Mouse (Mus musculus) heart, adult 2 months (tissue): ENCODE results near the gene Casp7. TPM values are rescaled to one million over a fixed set of nuclear protein-coding genes. Genes with fewer than 3 reads are reported as not detected.

Experiments
- DNase-seq, 2 experiments: peaks; one replicate each; pipeline ENCODE4 v3.0.0; 2021
- H3K27ac ChIP-seq: fragments of 200-600 bp; 2 replicates; pipeline ENCODE4 v1.8.1; 2022
- H3K27me3 ChIP-seq: fragments of 200-500 bp; 2 replicates; pipeline ENCODE4 v1.6.1; 2012; ENCODE audit warnings: mild to moderate bottlenecking, low read length, inconsistent platforms, mixed read lengths; ENCODE audit not compliant: control insufficient read depth, insufficient read depth
- H3K36me3 ChIP-seq: fragments of 200-500 bp; 2 replicates; pipeline ENCODE4 v1.6.1; 2012; ENCODE audit warnings: low read length, inconsistent platforms; ENCODE audit not compliant: control insufficient read depth, insufficient read depth
- H3K4me1 ChIP-seq: fragments of 200-500 bp; 2 replicates; pipeline ENCODE4 v1.6.1; 2011; ENCODE audit warnings: low read length; ENCODE audit not compliant: control insufficient read depth, insufficient read depth
- H3K4me3 ChIP-seq: fragments of 200-600 bp; 2 replicates; pipeline ENCODE4 v1.8.1; 2022
- H3K79me2 ChIP-seq: fragments of 200-500 bp; replicated peaks from 2 replicates; pipeline ENCODE4 v1.6.1; 2012; ENCODE audit warnings: mild to moderate bottlenecking, inconsistent platforms, low read length, moderate library complexity, mixed read lengths; ENCODE audit not compliant: control insufficient read depth, insufficient read depth
- H3K9ac ChIP-seq: fragments of 200-500 bp; 2 replicates; pipeline ENCODE4 v1.6.1; 2012; ENCODE audit warnings: low read depth, mild to moderate bottlenecking, control low read depth, inconsistent platforms, low read length, mixed read lengths
- CTCF ChIP-seq: fragments of 200-600 bp; IDR thresholded peaks from 2 replicates; pipeline ENCODE4 v1.8.1; 2022; ENCODE audit warnings: antibody characterized with exemption, mild to moderate bottlenecking, moderate library complexity
- EP300 ChIP-seq: fragments of 200-500 bp; IDR thresholded peaks from 2 replicates; pipeline ENCODE4 v1.6.1; 2011; ENCODE audit warnings: low read depth, low read length, control low read depth; ENCODE audit not compliant: insufficient read depth
- POLR2A ChIP-seq: fragments of 200-500 bp; IDR thresholded peaks from 2 replicates; pipeline ENCODE4 v1.6.1; 2011; ENCODE audit warnings: mild to moderate bottlenecking, low read depth, low read length, control low read depth; ENCODE audit not compliant: insufficient read depth
- WGBS: fragments of 180-500 bp; shearing (Covaris S2); methylation state at CpG from one replicate; pipeline ENCODE4 v1.1.7; 2018; 5-methylcytosine and 5-hydroxymethylcytosine counted together
- intact Hi-C: fragments of 180-260 bp; cut with DNase I; formaldehyde crosslinking; loops from one replicate; pipeline ENCODE4 v1.15.1; 2025
- polyA plus RNA-seq: library from polyadenylated mRNA; depleted of rRNA; stranded (reverse); fragments of >200 nt; gene quantifications from 2 replicates; pipeline ENCODE4 v1.2.3, GENCODE M21; 2012
- total RNA-seq, 2 experiments: library from RNA; stranded (reverse); gene quantifications; 2 replicates each; pipeline ENCODE4 v1.2.3; 2021

Gene Casp7
- total and polyA plus RNA-seq, 3 experiments: 9.2 to 12.5 (median 11.7) TPM

DNA sequence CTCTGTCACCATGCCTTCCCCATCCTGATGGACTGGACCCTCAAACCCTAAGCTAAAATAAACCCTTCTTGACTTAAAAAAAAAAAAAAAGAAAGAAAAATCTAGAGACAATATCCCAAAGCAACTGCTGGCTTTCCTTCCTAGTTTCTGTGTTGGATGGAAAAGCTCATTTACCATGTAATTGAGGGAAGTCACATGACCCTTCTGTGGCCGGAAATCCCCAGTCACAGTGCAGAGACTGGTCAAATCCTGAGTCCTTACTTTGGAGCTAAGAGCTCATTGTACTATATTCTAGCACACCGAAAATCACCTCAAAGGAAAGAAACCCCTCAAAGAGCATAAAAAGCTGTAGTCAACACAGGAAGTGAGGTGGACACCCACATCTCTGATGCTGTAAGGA lies 38.0 kb upstream of the Casp7 start:
- Histone ChIP-seq H3K79me2 (no peaks in the 10 kb centered on the region), H3K36me3 (no peaks in the 10 kb centered on the region; the same call in 1 of the 2 replicates), H3K27ac (no peak overlapping the region), H3K4me1 (peaks cover 7% of the 10 kb centered on the region), H3K9ac (no peak overlapping the region), H3K4me3 (no peak overlapping the region), H3K27me3 (no peaks in the 10 kb centered on the region)
- TF ChIP-seq CTCF: no peak
- no peak for TF ChIP-seq POLR2A
- TF ChIP-seq EP300: no peak
- DNase-seq: no peak
- intact Hi-C loops: loop anchor here (5.0 kb wide), 1 partner anchor 38 kb away; the partner anchor contains the start of gene Casp7
- WGBS: 50% methylated on average over 2 of the region's 2 CpGs

GRCm38 (mm10) chr19:56363721-56364460 lies 33.0 kb upstream of the Casp7 start:
- Histone ChIP-seq H3K27ac (no peak overlapping the region), H3K9ac (no peak overlapping the region), H3K4me1 (peaks cover 2% of the 10 kb centered on the region), H3K4me3 (no peak overlapping the region), H3K36me3 (no peaks in the 10 kb centered on the region), H3K79me2 (no peaks in the 10 kb centered on the region), H3K27me3 (no peaks in the 10 kb centered on the region)
- intact Hi-C loops: no loop called here
- DNase-seq: no peak
- no peak for TF ChIP-seq EP300
- no peak for TF ChIP-seq CTCF
- no peak for TF ChIP-seq POLR2A
- 71% methylated on average over 15 of the region's 15 CpGs for WGBS

- Histone ChIP-seq H3K4me1 (peaks cover 2% of the 10 kb centered on the region), H3K79me2 (no peaks in the 10 kb centered on the region), H3K9ac (no peak overlapping the region), H3K27me3 (no peaks in the 10 kb centered on the region), H3K4me3 (no peak overlapping the region), H3K36me3 (no peaks in the 10 kb centered on the region; the same call in 1 of the 2 replicates), H3K27ac (no peak overlapping the region)
- DNase-seq: no peak
- intact Hi-C loops: no loop called here
- no peak for TF ChIP-seq EP300
- TF ChIP-seq POLR2A: no peak
- TF ChIP-seq CTCF: no peak
- WGBS: 79% methylated on average over 8 of the region's 8 CpGs
Measured at GRCm38 (mm10) chr19:56364563-56364962, 32.4 kb upstream of the Casp7 start.

- peaks cover 2% of the 10 kb centered on the region for H3K4me1 ChIP-seq
- no peaks in the 10 kb centered on the region for H3K79me2 ChIP-seq
- no peak overlapping the region for H3K4me3 ChIP-seq
- H3K27me3 ChIP-seq: no peaks in the 10 kb centered on the region
- H3K9ac ChIP-seq: no peak overlapping the region
- H3K27ac ChIP-seq: no peak overlapping the region
- intact Hi-C loops: no loop called here
- 81% methylated on average over 11 of the region's 11 CpGs for WGBS
- H3K36me3 ChIP-seq: no peaks in the 10 kb centered on the region; the same call in 1 of the 2 replicates
- no peak for DNase-seq
- no peak for TF ChIP-seq EP300
Measured at GRCm38 (mm10) chr19:56366168-56366567, 30.8 kb upstream of the Casp7 start.

DNA sequence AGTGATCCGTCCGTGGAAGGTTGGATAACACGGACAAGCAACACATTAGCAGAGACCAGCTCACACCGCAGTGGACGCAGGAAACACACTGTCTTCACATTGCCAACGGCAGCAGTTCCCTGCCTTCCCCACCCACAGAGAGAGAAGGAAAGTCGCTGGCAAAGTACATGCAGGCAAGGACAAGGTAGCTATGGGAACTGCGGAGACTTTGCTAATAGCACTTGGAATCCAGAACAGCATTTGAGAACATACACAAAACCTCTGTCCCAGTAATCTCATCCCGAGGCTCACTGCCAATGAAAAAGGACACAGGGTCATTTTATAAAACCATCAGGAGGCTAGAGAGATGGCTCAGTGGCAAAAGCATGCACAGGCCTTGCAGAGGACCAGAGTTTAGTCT lies 30.3 kb upstream of the Casp7 start:
- H3K36me3 ChIP-seq: no peaks in the 10 kb centered on the region; the same call in 1 of the 2 replicates
- WGBS: 56% methylated on average over 9 of the region's 9 CpGs
- H3K4me1 ChIP-seq: peaks cover 2% of the 10 kb centered on the region
- H3K27ac ChIP-seq: no peak overlapping the region
- intact Hi-C loops: no loop called here
- TF ChIP-seq EP300 (no peak), POLR2A (no peak), CTCF (no peak)
- DNase-seq: no peak
- H3K27me3 ChIP-seq: no peaks in the 10 kb centered on the region
- H3K79me2 ChIP-seq: no peaks in the 10 kb centered on the region
- H3K4me3 ChIP-seq: no peak overlapping the region
- H3K9ac ChIP-seq: no peak overlapping the region

DNA sequence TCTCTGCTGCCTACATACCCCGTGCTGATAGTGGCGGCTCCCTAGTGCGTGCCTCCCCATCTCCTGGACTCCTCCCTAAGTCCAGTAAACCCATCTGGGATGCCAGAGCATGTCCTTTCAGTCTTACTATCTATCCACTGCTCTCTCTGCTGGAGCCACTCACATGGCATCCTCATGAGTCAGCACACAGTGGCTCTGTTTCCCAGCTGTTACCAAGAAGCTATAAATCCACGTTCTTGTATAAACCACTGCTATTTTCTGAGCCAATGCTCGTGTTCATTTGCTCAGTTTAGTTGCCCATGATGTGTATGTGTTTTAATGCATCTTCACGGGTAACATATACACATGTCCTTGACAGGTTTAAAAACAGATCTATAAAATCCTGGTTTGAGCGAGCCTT lies 29.2 kb upstream of the Casp7 start:
- WGBS: 76% methylated on average over 7 of the region's 7 CpGs
- H3K9ac ChIP-seq: no peak overlapping the region
- peaks cover 2% of the 10 kb centered on the region for H3K4me1 ChIP-seq
- H3K27ac ChIP-seq: no peak overlapping the region
- DNase-seq: no peak
- TF ChIP-seq CTCF (no peak), EP300 (no peak)
- H3K4me3 ChIP-seq: no peak overlapping the region
- no peaks in the 10 kb centered on the region for H3K27me3 ChIP-seq
- no peaks in the 10 kb centered on the region for H3K79me2 ChIP-seq
- H3K36me3 ChIP-seq: no peaks in the 10 kb centered on the region; the same call in 1 of the 2 replicates
- intact Hi-C loops: no loop called here
